Mouse (Mus musculus): ENCODE results near the gene Hnrnpdl.
A peak's percentile ranks its signal among the peaks of the same experiment; 100 is the strongest.

DNA sequence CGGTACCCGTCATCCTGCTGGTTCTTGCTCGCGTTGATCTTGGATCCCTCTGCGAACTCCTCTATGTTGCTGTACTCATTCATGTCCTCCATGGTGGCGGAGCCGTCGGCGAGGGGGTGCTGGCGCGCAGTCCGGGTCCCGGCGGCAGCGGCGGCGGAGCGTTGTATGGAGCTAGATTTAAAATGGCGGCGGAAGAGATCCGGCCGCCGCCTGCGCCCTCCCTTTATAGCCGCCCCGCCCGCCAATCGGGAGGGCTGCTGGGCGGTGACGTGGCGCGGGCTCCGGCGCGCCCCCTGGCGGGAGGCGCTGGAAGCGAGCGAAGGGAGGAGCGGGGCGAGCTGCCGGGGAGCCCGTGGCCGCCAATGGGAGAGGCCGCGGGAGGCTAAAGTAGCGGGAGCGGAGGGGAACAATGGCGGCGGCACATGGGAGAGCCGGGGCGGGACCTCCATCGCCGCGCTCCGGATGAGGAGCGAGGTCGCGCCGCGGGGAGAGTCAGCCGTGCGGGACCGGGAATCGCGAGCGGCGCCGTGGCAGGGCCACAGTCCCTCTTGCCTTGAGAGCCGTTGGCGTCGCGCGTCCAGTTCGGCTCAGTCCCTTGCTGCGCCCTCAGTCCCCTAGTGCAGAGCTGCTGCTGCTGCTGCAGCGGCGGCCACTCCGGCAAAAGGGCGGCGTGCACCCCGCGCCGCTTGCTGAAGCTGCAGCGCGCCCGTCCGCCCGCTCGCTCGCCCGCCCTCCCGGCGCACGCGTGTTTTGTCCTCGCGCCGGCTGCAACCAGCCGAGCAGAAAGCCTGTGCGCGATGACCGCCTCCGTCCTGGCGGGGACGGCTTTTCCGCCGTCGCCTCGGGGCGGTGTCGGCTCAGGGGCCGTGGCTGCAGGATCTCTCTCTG, 506 bp downstream of the Hnrnpdl start:
- peak; percentile 95 for TF ChIP-seq CTCF (IDR thresholded peaks at IDR 0.05; ENCODE audit: control insufficient read depth, insufficient read depth, insufficient read length)
- TF ChIP-seq MAX (IDR thresholded peaks at IDR 0.05), result peak; percentile 76
- TF ChIP-seq USF1 (IDR thresholded peaks at IDR 0.05; ENCODE audit: low read depth), result no peak
- no peak for TF ChIP-seq CEBPB (IDR thresholded peaks at IDR 0.05; ENCODE audit: low read depth)

All from C2C12 (cell line).